Mouse (Mus musculus) heart, postnatal 25 days (tissue): ENCODE data around the gene Shox2. TPM values are rescaled to one million over a fixed set of nuclear protein-coding genes. Genes with fewer than 3 reads are reported as not detected.

Experiments used
- DNase-seq: peaks from one replicate; pipeline ENCODE4 v3.0.0; 2022; ENCODE audit warnings: low spot score
- intact Hi-C: fragments of 180-260 bp; cut with DNase I; formaldehyde crosslinking; loops from one replicate; pipeline ENCODE4 v1.15.1; 2025
- total RNA-seq, 2 experiments: library from RNA; stranded (reverse); gene quantifications; 2 replicates each; pipeline ENCODE4 v1.2.3; 2021

The Shox2 gene
- total RNA-seq, 2 experiments from 2014 or later, result 1.0 to 1.1 TPM

DNA sequence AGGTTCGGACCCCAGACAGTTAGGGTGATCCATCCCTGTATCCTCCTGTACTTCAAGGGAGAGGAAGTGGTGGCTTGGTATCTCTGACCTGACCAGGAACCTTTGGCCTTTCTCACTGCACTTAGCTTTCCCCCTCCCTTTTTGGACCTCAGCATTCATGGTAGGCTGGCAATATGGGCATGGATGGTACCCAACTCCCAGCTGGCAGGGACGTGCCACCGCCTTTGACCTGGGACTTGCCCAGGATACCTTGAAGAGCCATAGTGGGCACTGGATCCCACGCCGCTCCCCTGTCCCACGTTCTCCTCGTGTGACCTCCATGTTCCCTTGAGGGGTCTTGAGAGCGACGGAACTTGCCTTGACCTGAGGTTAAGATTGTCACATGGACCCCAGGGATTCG lies 11.3 kb downstream of the Shox2 start:
- intact Hi-C loops, result no loop called here
- no peak for DNase-seq

DNA sequence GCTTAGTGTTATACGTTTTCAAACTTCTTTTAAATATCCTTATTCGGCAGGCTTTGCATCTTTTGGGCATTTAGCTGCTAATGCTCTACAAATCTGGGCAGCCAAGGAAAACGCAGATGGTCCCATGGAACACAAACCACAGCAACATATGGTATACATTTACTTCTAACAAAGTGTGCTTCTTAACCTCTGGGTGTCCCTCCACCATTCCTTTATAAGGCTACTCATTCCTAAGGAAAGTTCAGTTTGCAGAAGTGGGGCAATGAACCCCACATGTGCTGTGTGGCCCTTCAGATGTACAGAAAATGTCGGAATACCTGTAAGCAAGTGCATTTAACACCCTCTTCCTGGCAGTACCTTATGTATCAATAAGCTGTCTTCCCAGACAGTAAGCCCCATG lies 14.1 kb downstream of the Shox2 start:
- intact Hi-C loops, result no loop called here
- no peak for DNase-seq

DNA sequence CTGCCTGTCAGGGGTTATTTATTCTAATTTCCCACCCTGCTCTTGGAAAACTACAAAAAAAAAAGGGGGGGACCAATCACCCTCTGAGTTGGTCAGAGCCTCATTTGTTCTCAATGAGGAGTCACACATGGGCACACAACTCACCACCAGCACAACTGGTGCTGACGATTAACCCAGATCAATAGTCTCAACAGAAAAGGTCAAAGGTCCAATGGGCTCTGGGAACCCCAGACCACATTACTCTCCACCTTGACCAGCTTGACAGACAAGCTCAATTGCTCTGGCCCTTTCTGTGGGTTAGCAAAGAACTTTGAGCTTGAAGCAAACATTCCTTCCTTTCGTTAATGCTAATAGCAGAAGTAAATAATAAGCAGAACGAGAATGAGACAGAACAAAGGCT lies 16.7 kb downstream of the Shox2 start:
- DNase-seq, result no peak
- intact Hi-C loops, result no loop called here

DNA sequence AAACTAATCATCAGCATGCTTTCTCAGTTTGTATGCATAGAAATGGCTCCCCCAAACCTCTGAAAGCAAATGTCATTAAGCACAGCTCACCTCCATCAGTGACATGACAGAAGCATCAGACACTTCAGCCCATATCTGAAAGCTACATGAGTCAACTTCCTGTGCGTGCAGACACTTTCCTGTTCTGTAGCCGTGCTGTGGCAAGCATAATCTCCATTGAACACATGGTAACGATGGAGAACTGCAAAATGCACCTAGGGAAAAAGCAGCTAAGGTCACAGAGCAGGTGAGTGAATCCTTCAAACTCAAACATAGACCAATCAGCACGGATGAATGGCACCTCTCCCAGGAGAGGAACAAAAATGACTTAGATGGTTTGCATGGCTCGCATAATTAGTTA lies 21.6 kb downstream of the Shox2 start:
- intact Hi-C loops, result no loop called here
- DNase-seq, result no peak

DNA sequence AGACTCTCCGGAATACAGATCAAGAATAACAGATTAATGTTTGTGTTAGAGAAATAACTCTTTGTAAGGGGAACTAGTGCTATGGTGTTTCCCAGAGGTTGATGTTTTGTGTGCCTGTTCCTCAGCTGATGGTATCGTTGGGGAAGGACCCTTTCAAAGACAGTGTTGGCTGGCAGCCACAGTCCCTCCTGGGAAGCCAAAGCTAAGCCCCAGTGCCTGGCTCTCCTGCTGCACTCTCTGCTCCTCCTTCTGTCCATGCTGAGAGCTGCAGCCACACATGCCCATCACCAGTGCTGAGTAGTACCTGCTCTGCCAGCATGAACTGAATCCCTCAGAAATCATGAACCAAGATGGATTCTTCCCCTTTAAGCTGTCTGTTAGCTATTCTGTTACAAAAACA lies 26.4 kb downstream of the Shox2 start:
- no peak for DNase-seq
- intact Hi-C loops, result no loop called here

DNA sequence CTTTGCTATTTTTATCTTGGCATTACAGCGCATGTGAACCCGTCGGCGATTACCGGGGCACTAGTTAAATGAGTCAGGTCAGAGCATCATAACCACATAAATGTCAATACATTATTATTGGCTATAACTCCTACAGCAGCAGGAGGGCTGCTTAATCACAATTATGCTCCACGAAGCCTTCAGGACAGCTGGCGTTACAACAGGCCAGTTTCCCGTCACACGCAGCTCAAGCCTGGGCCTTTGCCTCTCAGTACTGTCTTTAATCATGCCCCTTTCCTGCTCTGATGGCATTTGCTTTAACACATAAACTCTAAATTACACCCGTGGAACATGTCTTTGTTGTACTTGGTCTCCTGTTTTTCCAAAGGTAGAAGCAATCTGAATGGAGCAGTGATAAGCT lies 41.9 kb downstream of the Shox2 start:
- no peak for DNase-seq
- intact Hi-C loops, result no loop called here

DNA sequence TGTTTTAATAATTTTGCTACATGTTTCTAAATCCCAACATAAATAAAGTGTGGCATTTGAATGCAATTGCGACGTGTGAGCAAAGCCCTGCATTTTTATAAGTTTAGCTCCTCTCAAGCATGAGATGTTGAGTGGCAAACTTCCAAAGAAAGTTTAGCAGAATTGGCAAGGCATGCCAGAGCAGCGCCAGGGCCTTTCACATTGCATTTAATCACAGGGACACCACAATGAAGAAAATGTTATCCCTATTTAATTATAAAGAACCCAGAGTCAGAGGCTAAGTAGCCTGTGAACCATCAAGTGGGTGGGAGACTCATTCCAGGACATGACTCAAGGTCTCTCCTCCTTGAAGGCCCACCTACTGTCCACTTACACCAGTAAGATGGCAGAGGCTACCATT lies 59.1 kb downstream of the Shox2 start:
- DNase-seq, result no peak
- intact Hi-C loops, result no loop called here

Other genes with a start within 250 kb of the Shox2 start
- 10 to 100 TPM in 1 of 2 experiments, 1 to 10 TPM in 1; 8.9 to 13.8 TPM for gene Rsrc1, start 381 bp downstream of the Shox2 start, total RNA-seq